Mouse (Mus musculus): ENCODE measurements around the gene Cpeb4. TPM values are rescaled to one million over a fixed set of nuclear protein-coding genes. Genes with fewer than 3 reads are reported as not detected.

The Cpeb4 gene
- polyA plus RNA-seq, 1 experiment = 4.2 TPM

- Histone ChIP-seq H3K79me2 (ENCODE audit: control insufficient read depth, insufficient read depth) (no peaks in the 10 kb centered on the region), H3ac (ENCODE audit: control insufficient read depth, insufficient read length) (no peak overlapping the region), H3K4me2 (ENCODE audit: low read depth) (no peak overlapping the region), H3K4me3 (no peak overlapping the region), H3K36me3 (ENCODE audit: control insufficient read depth, insufficient read depth) (no peaks in the 10 kb centered on the region), H3K27me3 (ENCODE audit: control insufficient read depth, insufficient read depth, insufficient read length) (peaks cover 8% of the 10 kb centered on the region)
- TF ChIP-seq SRF (IDR thresholded peaks at IDR 0.05; ENCODE audit: control insufficient read depth, insufficient read length, low read depth) = no peak
- TF ChIP-seq POLR2A (IDR thresholded peaks at IDR 0.05; ENCODE audit: insufficient read length, low read depth) = no peak
- no peak for TF ChIP-seq POLR2AphosphoS2 (IDR thresholded peaks at IDR 0.05; ENCODE audit: insufficient read length, low read depth)
- TF ChIP-seq TCF12 (IDR thresholded peaks at IDR 0.05; ENCODE audit: insufficient read depth, poor library complexity, severe bottlenecking) = no peak
- no peak for TF ChIP-seq TCF3 (IDR thresholded peaks at IDR 0.05; ENCODE audit: insufficient read length, low read depth)
- no peak for TF ChIP-seq CEBPB (IDR thresholded peaks at IDR 0.05; ENCODE audit: insufficient read depth, poor library complexity, severe bottlenecking)
- no peak for TF ChIP-seq USF1 (IDR thresholded peaks at IDR 0.05; ENCODE audit: low read depth)
- TF ChIP-seq MYOG (IDR thresholded peaks at IDR 0.05; ENCODE audit: control insufficient read depth in 1 of 3, insufficient read depth in 1 of 3, insufficient read length in 2 of 3, low read depth in 2 of 3) = no peak
- TF ChIP-seq MAX (IDR thresholded peaks at IDR 0.05; ENCODE audit: low read depth) = no peak
- TF ChIP-seq E2F4 (IDR thresholded peaks at IDR 0.05; ENCODE audit: insufficient read depth) = no peak
- no peak for TF ChIP-seq REST (IDR thresholded peaks at IDR 0.05; ENCODE audit: insufficient read depth, insufficient read length)
- no peak for TF ChIP-seq MYOD1 (IDR thresholded peaks at IDR 0.05; ENCODE audit: control insufficient read depth in 1 of 3, insufficient read length in 2 of 3, low read depth in 2 of 3)
Measured at GRCm38 (mm10) chr11:31857479-31857878, 14.5 kb upstream of the Cpeb4 start.

GRCm38 (mm10) chr11:31861149-31861890 lies 10.7 kb upstream of the Cpeb4 start:
- TF ChIP-seq MYOD1 (IDR thresholded peaks at IDR 0.05; ENCODE audit: control insufficient read depth in 1 of 3, insufficient read length in 2 of 3, low read depth in 2 of 3) (no peak), POLR2AphosphoS2 (IDR thresholded peaks at IDR 0.05; ENCODE audit: insufficient read length, low read depth) (no peak), POLR2A (IDR thresholded peaks at IDR 0.05; ENCODE audit: insufficient read length, low read depth) (no peak), E2F4 (IDR thresholded peaks at IDR 0.05; ENCODE audit: insufficient read depth) (no peak), TCF3 (IDR thresholded peaks at IDR 0.05; ENCODE audit: insufficient read length, low read depth) (no peak)
- peaks cover 8% of the 10 kb centered on the region for H3K27me3 ChIP-seq (ENCODE audit: control insufficient read depth, insufficient read depth, insufficient read length)
- no peak overlapping the region for H3K4me2 ChIP-seq (ENCODE audit: low read depth)
- H3K4me3 ChIP-seq = no peak overlapping the region
- no peaks in the 10 kb centered on the region for H3K36me3 ChIP-seq (ENCODE audit: control insufficient read depth, insufficient read depth)
- H3ac ChIP-seq (ENCODE audit: control insufficient read depth, insufficient read length) = no peak overlapping the region
- H3K79me2 ChIP-seq (ENCODE audit: control insufficient read depth, insufficient read depth) = no peaks in the 10 kb centered on the region

GRCm38 (mm10) chr11:31867976-31868375 lies 4.0 kb upstream of the Cpeb4 start:
- no peak overlapping the region for H3ac ChIP-seq (ENCODE audit: control insufficient read depth, insufficient read length)
- no peak overlapping the region for H3K4me2 ChIP-seq (ENCODE audit: low read depth)
- no peaks in the 10 kb centered on the region for H3K27me3 ChIP-seq (ENCODE audit: control insufficient read depth, insufficient read depth, insufficient read length)
- peaks cover 9% of the 10 kb centered on the region for H3K79me2 ChIP-seq (ENCODE audit: control insufficient read depth, insufficient read depth)
- H3K4me3 ChIP-seq = no peak overlapping the region
- TF ChIP-seq TCF3 (IDR thresholded peaks at IDR 0.05; ENCODE audit: insufficient read length, low read depth) = no peak
- TF ChIP-seq CEBPB (IDR thresholded peaks at IDR 0.05; ENCODE audit: insufficient read depth, poor library complexity, severe bottlenecking) = no peak
- TF ChIP-seq USF1 (IDR thresholded peaks at IDR 0.05; ENCODE audit: low read depth) = no peak
- TF ChIP-seq POLR2AphosphoS2 (IDR thresholded peaks at IDR 0.05; ENCODE audit: insufficient read length, low read depth) = no peak
- no peak for TF ChIP-seq E2F4 (IDR thresholded peaks at IDR 0.05; ENCODE audit: insufficient read depth)
- no peak for TF ChIP-seq MYOG (IDR thresholded peaks at IDR 0.05; ENCODE audit: control insufficient read depth in 1 of 3, insufficient read depth in 1 of 3, insufficient read length in 2 of 3, low read depth in 2 of 3)
- H3K36me3 ChIP-seq (ENCODE audit: control insufficient read depth, insufficient read depth) = no peaks in the 10 kb centered on the region

GRCm38 (mm10) chr11:31870285-31871010 lies 1.6 kb upstream of the Cpeb4 start:
- Histone ChIP-seq H3K4me2 (ENCODE audit: low read depth) (peak overlapping the region; percentile 99), H3K36me3 (ENCODE audit: control insufficient read depth, insufficient read depth) (no peaks in the 10 kb centered on the region), H3K4me3 (peak overlapping the region; percentile 87), H3K27me3 (ENCODE audit: control insufficient read depth, insufficient read depth, insufficient read length) (no peaks in the 10 kb centered on the region), H3ac (ENCODE audit: control insufficient read depth, insufficient read length) (no peak overlapping the region), H3K79me2 (ENCODE audit: control insufficient read depth, insufficient read depth) (peaks cover 29% of the 10 kb centered on the region)
- peak; percentile 8 for TF ChIP-seq E2F4 (IDR thresholded peaks at IDR 0.05; ENCODE audit: insufficient read depth)
- TF ChIP-seq TCF12 (IDR thresholded peaks at IDR 0.05; ENCODE audit: insufficient read depth, poor library complexity, severe bottlenecking) = no peak
- TF ChIP-seq CEBPB (IDR thresholded peaks at IDR 0.05; ENCODE audit: insufficient read depth, poor library complexity, severe bottlenecking) = no peak
- TF ChIP-seq POLR2A (IDR thresholded peaks at IDR 0.05; ENCODE audit: insufficient read length, low read depth) = peak; percentile 90
- TF ChIP-seq REST (IDR thresholded peaks at IDR 0.05; ENCODE audit: insufficient read depth, insufficient read length) = no peak
- TF ChIP-seq SRF (IDR thresholded peaks at IDR 0.05; ENCODE audit: control insufficient read depth, insufficient read length, low read depth) = no peak
- no peak for TF ChIP-seq MAX (IDR thresholded peaks at IDR 0.05; ENCODE audit: low read depth)
- peak; percentile 84 for TF ChIP-seq POLR2AphosphoS2 (IDR thresholded peaks at IDR 0.05; ENCODE audit: insufficient read length, low read depth)
- TF ChIP-seq MYOG (IDR thresholded peaks at IDR 0.05; ENCODE audit: control insufficient read depth in 1 of 3, insufficient read depth in 1 of 3, insufficient read length in 2 of 3, low read depth in 2 of 3) = no peak
- peak; percentile 98 for TF ChIP-seq USF1 (IDR thresholded peaks at IDR 0.05; ENCODE audit: low read depth)
- TF ChIP-seq TCF3 (IDR thresholded peaks at IDR 0.05; ENCODE audit: insufficient read length, low read depth) = no peak
- peak in 1 of 3 experiments; percentile 8 for TF ChIP-seq MYOD1 (IDR thresholded peaks at IDR 0.05; ENCODE audit: control insufficient read depth in 1 of 3, insufficient read length in 2 of 3, low read depth in 2 of 3)

Measured in myocyte (in vitro differentiated cells).